Mouse (Mus musculus): ENCODE results near the gene Ccdc120. TPM values are rescaled to one million over a fixed set of nuclear protein-coding genes. Genes with fewer than 3 reads are reported as not detected.
A peak's percentile ranks its signal among the peaks of the same experiment; 100 is the strongest.
"Not testable (repeated sequence)": the region's sequence is repeated elsewhere in the genome, so short reads cannot be mapped to it uniquely, and the experiment has no call there.

Gene Ccdc120
- polyA plus RNA-seq, 1 experiment: 65.1 TPM

GRCm38 (mm10) chrX:7722282-7722611, 28.5 kb downstream of the Ccdc120 start:
- 16% methylated on average over 11 of the region's 11 CpGs for WGBS
- H3K27me3 ChIP-seq (ENCODE audit: control insufficient read depth, insufficient read depth, low read length): no peaks in the 10 kb centered on the region
- H3K27ac ChIP-seq (ENCODE audit: insufficient read depth, low read depth, low read length): no peak overlapping the region; the same call in 1 of the 2 replicates
- peaks cover 5% of the 10 kb centered on the region for H3K36me3 ChIP-seq (ENCODE audit: control insufficient read depth, insufficient read depth, low read length)
- TF ChIP-seq CTCF (IDR thresholded peaks at IDR 0.05; ENCODE audit: extremely low read depth, insufficient read length, insufficient replicate concordance, low read depth, low read length): no peak
- no peak; the same call in 1 of the 2 replicates for TF ChIP-seq POLR2A (IDR thresholded peaks at IDR 0.05; ENCODE audit: low read depth, low read length)
- no peaks in the 10 kb centered on the region for H3K4me1 ChIP-seq (ENCODE audit: control insufficient read depth, insufficient read depth, insufficient read length, low read length)
- H3K4me3 ChIP-seq (ENCODE audit: low read depth, low read length): peak overlapping the region; percentile 96

- TF ChIP-seq CTCF (IDR thresholded peaks at IDR 0.05; ENCODE audit: extremely low read depth, insufficient read length, insufficient replicate concordance, low read depth, low read length): no peak
- 0 out of 2 replicates have a peak, but pooled peaks have one; percentile 27 for TF ChIP-seq POLR2A (IDR thresholded peaks at IDR 0.05; ENCODE audit: low read depth, low read length)
- peaks cover 5% of the 10 kb centered on the region for H3K36me3 ChIP-seq (ENCODE audit: control insufficient read depth, insufficient read depth, low read length)
- 18% methylated on average over 22 of the region's 22 CpGs for WGBS
- H3K4me3 ChIP-seq (ENCODE audit: low read depth, low read length): peak within 1 kb of the TSS; percentile 96
- H3K27me3 ChIP-seq (ENCODE audit: control insufficient read depth, insufficient read depth, low read length): no peaks in the 10 kb centered on the region
- no peaks in the 10 kb centered on the region for H3K4me1 ChIP-seq (ENCODE audit: control insufficient read depth, insufficient read depth, insufficient read length, low read length)
- peak within 1 kb of the TSS; percentile 94 for H3K27ac ChIP-seq (ENCODE audit: insufficient read depth, low read depth, low read length)
Observed at GRCm38 (mm10) chrX:7721514-7722281, 29.0 kb downstream of the Ccdc120 start, which contains the start of gene Gm45208. Gene Gm45208 (plus strand): TSS chrX:7722245.

- not testable (repeated sequence) for H3K27ac ChIP-seq (ENCODE audit: insufficient read depth, low read depth, low read length); H3K4me3 ChIP-seq (ENCODE audit: low read depth, low read length); H3K36me3 ChIP-seq (ENCODE audit: control insufficient read depth, insufficient read depth, low read length); H3K27me3 ChIP-seq (ENCODE audit: control insufficient read depth, insufficient read depth, low read length); H3K4me1 ChIP-seq (ENCODE audit: control insufficient read depth, insufficient read depth, insufficient read length, low read length)
- WGBS: 56% methylated on average over 1 of the region's 1 CpGs
Observed at GRCm38 (mm10) chrX:7716058-7716457, 34.6 kb downstream of the Ccdc120 start.

DNA sequence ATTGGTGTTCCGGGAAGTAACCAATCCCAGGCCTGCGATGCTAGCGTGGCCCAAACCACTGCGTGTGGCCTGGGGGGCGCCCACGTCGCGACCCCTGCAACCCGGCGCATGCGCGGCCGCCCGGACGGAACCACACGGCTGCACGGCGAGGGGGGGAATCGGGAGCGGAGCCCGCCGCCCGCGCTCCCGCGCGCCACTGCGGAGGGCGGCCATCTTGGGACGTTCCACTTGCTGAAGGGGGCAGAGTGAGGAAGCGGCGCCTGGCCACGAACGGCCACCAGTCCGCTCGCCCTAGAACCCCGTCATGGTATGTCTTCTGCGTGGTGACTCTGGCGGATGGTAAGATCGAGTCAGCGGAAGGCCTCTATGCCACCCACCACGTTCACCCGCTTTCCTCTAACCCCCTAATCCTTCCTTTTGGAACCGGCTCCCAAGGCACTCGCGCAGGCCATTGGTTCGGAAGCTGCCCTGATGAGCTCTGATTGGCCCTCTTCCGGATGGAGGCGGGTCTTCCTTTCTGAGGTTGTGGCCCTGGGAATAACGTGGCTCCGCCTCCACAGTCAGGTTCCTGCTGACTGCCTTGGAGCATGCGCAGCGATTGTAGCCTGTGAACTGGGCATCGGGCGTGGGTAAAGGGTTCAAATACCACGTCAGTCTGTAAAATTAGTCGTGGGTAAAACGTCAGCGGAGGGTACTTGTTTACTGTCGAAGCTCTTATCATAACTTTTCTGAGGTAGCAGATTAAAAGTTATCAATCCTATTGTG, 36.4 kb downstream of the Ccdc120 start, which contains the start of gene Wdr45:
TSS of gene Wdr45 (plus strand) at position 199 of the 765 bp plus-strand sequence.
- not testable (repeated sequence) for H3K4me1 ChIP-seq (ENCODE audit: control insufficient read depth, insufficient read depth, insufficient read length, low read length); H3K27me3 ChIP-seq (ENCODE audit: control insufficient read depth, insufficient read depth, low read length); H3K27ac ChIP-seq (ENCODE audit: insufficient read depth, low read depth, low read length); H3K36me3 ChIP-seq (ENCODE audit: control insufficient read depth, insufficient read depth, low read length)
- peak within 1 kb of the TSS; percentile 51 for H3K4me3 ChIP-seq (ENCODE audit: low read depth, low read length)
- WGBS: 10% methylated on average over 27 of the region's 60 CpGs

- peak overlapping the region; percentile 51 for H3K4me3 ChIP-seq (ENCODE audit: low read depth, low read length)
- H3K36me3 ChIP-seq (ENCODE audit: control insufficient read depth, insufficient read depth, low read length); H3K27me3 ChIP-seq (ENCODE audit: control insufficient read depth, insufficient read depth, low read length); H3K27ac ChIP-seq (ENCODE audit: insufficient read depth, low read depth, low read length); H3K4me1 ChIP-seq (ENCODE audit: control insufficient read depth, insufficient read depth, insufficient read length, low read length): not testable (repeated sequence)
- 7% methylated on average over 6 of the region's 12 CpGs for WGBS
Observed at GRCm38 (mm10) chrX:7713764-7714134, 37.0 kb downstream of the Ccdc120 start.

- H3K4me1 ChIP-seq (ENCODE audit: control insufficient read depth, insufficient read depth, insufficient read length, low read length): peaks cover 2% of the 10 kb centered on the region; the same call in 1 of the 2 replicates
- whole genome bisulfite sequencing: 11% methylated on average over 33 of the region's 33 CpGs
- TF ChIP-seq CTCF (IDR thresholded peaks at IDR 0.05; ENCODE audit: extremely low read depth, insufficient read length, insufficient replicate concordance, low read depth, low read length) (no peak), POLR2A (IDR thresholded peaks at IDR 0.05; ENCODE audit: low read depth, low read length) (peak; percentile 69)
- H3K4me3 ChIP-seq (ENCODE audit: low read depth, low read length): peak within 1 kb of the TSS; percentile 96
- no peaks in the 10 kb centered on the region for H3K27me3 ChIP-seq (ENCODE audit: control insufficient read depth, insufficient read depth, low read length)
- peaks cover 5% of the 10 kb centered on the region for H3K36me3 ChIP-seq (ENCODE audit: control insufficient read depth, insufficient read depth, low read length)
- H3K27ac ChIP-seq (ENCODE audit: insufficient read depth, low read depth, low read length): peak within 1 kb of the TSS; percentile 62
Observed at GRCm38 (mm10) chrX:7696954-7697381, 53.7 kb downstream of the Ccdc120 start, which contains the start of gene Gpkow. Gene Gpkow (plus strand): TSS chrX:7697131.

DNA sequence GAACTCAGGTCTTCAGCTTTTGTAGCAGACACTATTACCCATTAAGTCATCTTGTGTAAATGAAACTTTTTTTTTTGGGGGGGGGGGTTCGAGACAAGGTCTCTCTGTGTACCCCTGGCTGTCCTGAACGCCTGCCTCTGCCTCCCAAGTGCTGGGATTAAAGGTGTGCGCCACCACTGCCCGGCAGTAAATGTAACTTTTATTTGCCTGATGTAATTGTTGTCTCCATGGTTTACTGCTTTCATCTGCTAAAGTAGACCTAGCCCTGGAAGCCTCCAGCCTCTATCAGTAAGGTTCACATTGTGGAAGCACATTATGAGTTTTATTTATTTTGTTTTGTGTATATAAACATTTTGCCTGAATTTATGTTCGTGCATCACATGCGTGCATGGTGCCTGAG, 54.2 kb downstream of the Ccdc120 start:
- 36% methylated on average over 6 of the region's 6 CpGs for WGBS
- peaks cover 4% of the 10 kb centered on the region for H3K36me3 ChIP-seq (ENCODE audit: control insufficient read depth, insufficient read depth, low read length)
- no peak overlapping the region for H3K4me3 ChIP-seq (ENCODE audit: low read depth, low read length)
- TF ChIP-seq POLR2A (IDR thresholded peaks at IDR 0.05; ENCODE audit: low read depth, low read length) (no peak), CTCF (IDR thresholded peaks at IDR 0.05; ENCODE audit: extremely low read depth, insufficient read length, insufficient replicate concordance, low read depth, low read length) (no peak)
- H3K27me3 ChIP-seq (ENCODE audit: control insufficient read depth, insufficient read depth, low read length): no peaks in the 10 kb centered on the region
- H3K27ac ChIP-seq (ENCODE audit: insufficient read depth, low read depth, low read length): no peak overlapping the region
- H3K4me1 ChIP-seq (ENCODE audit: control insufficient read depth, insufficient read depth, insufficient read length, low read length): peaks cover 2% of the 10 kb centered on the region; the same call in 1 of the 2 replicates

Measured in small intestine, adult 2 months (tissue).